Mouse (Mus musculus) brain, embryonic 14.5 days (tissue): ENCODE results near the gene Paip2b.

ENCODE experiments used
- CTCF ChIP-seq: fragments of 200-500 bp; IDR thresholded peaks from 2 replicates; pipeline ENCODE4 v1.5.1; 2012; ENCODE audit warnings: inconsistent platforms, mild to moderate bottlenecking, moderate library complexity, borderline replicate concordance; ENCODE audit not compliant: insufficient read depth, insufficient read length; ENCODE audit errors: extremely low read depth
- POLR2A ChIP-seq: fragments of 200-500 bp; IDR thresholded peaks from 2 replicates; pipeline ENCODE4 v1.6.1; 2012; ENCODE audit warnings: mild to moderate bottlenecking, inconsistent platforms, borderline replicate concordance; ENCODE audit not compliant: poor library complexity, insufficient read depth, insufficient read length, severe bottlenecking; ENCODE audit errors: extremely low read depth

GRCm38 (mm10) chr6:83830941-83831605 is 468 bp downstream of the Paip2b start:
- TF ChIP-seq CTCF (no peak), POLR2A (no peak)
